Mouse (Mus musculus): ENCODE measurements around the gene Lrmda. TPM values are rescaled to one million over a fixed set of nuclear protein-coding genes. Genes with fewer than 3 reads are reported as not detected.

Lrmda gene
- polyA plus RNA-seq, 1 experiment: 20.1 TPM

DNA sequence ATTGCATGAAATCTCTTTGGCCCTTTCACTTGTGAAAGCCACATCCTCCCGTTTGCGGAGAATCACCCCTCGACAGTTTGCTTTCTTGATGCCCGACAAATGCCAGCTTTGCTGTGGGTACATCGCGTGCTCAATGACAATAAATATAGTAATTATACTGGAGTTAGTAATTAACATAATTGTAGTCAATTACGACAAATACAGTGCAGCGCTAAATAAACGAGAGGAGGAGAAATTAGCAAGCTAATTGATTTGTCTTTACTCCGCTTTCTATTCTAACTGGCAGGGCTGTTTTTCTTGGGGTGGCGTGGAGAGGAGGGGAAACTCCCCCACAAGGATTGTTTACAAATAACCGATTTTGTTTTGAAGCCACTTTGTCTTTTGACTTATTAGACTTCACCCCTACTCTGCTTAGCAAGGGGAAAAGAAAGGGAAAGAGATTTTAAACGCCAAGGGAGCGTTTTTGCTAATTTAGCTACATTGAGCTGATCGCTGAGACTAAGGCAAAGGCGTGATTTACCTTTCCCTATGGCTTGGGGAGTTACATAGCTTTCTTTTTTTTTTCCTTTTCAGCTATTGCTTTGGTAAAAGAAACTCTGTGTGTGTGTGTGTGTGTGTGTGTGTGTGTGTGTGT lies 18.1 kb downstream of the Lrmda start:
- H3K4me1 ChIP-seq (ENCODE audit: control insufficient read depth, insufficient read depth, low read length): peaks cover 7% of the 10 kb centered on the region; the same call in 1 of the 2 replicates
- no peak overlapping the region for H3K27ac ChIP-seq (ENCODE audit: insufficient read depth, low read depth, low read length)
- no peak overlapping the region for H3K4me3 ChIP-seq (ENCODE audit: insufficient read depth, low read length)
- TF ChIP-seq POLR2A (IDR thresholded peaks at IDR 0.05; ENCODE audit: borderline replicate concordance, low read depth, low read length) (no peak), CTCF (IDR thresholded peaks at IDR 0.05; ENCODE audit: low read depth, low read length) (no peak)

DNA sequence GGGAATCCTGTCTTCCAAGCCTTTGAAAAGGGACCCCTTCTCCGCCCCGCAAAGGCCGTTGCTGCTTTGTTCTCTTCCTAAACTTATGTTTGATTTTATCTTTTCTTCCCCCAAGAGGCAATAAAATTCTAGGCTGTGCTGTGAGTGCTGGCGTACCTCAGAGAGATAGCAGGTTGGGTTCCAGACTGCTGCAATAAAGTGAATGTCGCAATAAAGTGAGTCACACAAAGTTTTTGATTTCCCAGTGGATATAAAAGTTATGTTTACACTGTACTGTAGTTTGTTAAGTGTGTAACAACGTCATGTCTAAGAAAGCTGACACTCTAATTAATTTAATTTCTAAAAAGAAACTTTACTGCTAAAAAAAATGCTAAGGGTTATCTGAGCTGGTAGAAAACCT lies 22.6 kb downstream of the Lrmda start:
- H3K4me1 ChIP-seq (ENCODE audit: control insufficient read depth, insufficient read depth, low read length): peaks cover 4% of the 10 kb centered on the region; the same call in 1 of the 2 replicates
- H3K27ac ChIP-seq (ENCODE audit: insufficient read depth, low read depth, low read length): no peak overlapping the region
- TF ChIP-seq CTCF (IDR thresholded peaks at IDR 0.05; ENCODE audit: low read depth, low read length): no peak
- TF ChIP-seq POLR2A (IDR thresholded peaks at IDR 0.05; ENCODE audit: borderline replicate concordance, low read depth, low read length): no peak
- H3K4me3 ChIP-seq (ENCODE audit: insufficient read depth, low read length): no peak overlapping the region

DNA sequence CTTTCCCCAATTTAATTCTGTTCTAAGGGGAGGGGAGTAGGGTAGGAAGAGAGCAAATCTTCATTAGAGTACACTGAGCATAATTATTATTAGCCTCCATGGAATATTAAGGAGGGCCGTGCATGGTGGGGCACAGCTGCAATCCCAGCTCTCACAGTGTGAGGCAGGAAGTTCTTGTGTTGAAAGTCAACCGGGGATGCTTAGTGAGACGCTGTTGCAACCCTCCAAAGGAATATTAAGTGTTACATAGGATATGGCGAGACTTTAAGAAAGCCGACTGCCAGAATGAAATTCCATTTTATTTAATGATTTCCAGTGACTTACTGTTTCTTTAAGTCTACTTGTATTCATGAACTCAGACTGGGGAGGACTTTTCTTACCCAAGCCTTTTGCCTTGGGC lies 23.9 kb downstream of the Lrmda start:
- Histone ChIP-seq H3K4me3 (ENCODE audit: insufficient read depth, low read length) (no peak overlapping the region), H3K4me1 (ENCODE audit: control insufficient read depth, insufficient read depth, low read length) (peaks cover 4% of the 10 kb centered on the region; the same call in 1 of the 2 replicates), H3K27ac (ENCODE audit: insufficient read depth, low read depth, low read length) (no peak overlapping the region)
- no peak for TF ChIP-seq CTCF (IDR thresholded peaks at IDR 0.05; ENCODE audit: low read depth, low read length)
- no peak for TF ChIP-seq POLR2A (IDR thresholded peaks at IDR 0.05; ENCODE audit: borderline replicate concordance, low read depth, low read length)

DNA sequence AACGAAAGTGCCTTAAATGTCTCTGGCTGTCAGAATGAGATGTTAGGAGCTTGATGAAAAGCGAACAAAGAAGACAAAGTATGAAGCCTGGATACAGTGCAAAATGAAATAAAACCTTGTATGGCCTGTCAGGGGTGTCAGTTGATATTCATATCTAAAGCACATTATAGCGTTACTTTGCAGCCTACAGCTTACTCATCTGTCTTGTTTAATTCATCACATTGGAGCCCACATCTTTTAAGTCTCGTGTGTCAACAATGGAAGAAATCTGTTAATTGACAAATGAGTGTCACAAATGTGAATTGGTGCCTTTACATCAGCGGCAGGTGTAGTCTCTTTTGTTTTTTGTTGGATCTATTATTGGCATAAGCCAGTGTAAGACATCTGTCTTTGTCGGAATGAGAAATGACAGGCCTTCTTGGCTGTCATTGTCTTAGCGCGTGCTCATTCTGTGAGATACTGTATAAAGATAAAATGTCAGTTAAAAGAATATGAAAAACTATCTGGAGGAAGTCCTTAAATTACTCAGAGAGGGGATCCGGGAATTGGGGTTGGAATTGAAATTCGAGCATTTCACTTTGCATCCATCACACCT lies 26.8 kb downstream of the Lrmda start:
- Histone ChIP-seq H3K27ac (ENCODE audit: insufficient read depth, low read depth, low read length) (no peak overlapping the region), H3K4me1 (ENCODE audit: control insufficient read depth, insufficient read depth, low read length) (peaks cover 6% of the 10 kb centered on the region), H3K4me3 (ENCODE audit: insufficient read depth, low read length) (no peak overlapping the region)
- TF ChIP-seq CTCF (IDR thresholded peaks at IDR 0.05; ENCODE audit: low read depth, low read length) (no peak), POLR2A (IDR thresholded peaks at IDR 0.05; ENCODE audit: borderline replicate concordance, low read depth, low read length) (no peak)

DNA sequence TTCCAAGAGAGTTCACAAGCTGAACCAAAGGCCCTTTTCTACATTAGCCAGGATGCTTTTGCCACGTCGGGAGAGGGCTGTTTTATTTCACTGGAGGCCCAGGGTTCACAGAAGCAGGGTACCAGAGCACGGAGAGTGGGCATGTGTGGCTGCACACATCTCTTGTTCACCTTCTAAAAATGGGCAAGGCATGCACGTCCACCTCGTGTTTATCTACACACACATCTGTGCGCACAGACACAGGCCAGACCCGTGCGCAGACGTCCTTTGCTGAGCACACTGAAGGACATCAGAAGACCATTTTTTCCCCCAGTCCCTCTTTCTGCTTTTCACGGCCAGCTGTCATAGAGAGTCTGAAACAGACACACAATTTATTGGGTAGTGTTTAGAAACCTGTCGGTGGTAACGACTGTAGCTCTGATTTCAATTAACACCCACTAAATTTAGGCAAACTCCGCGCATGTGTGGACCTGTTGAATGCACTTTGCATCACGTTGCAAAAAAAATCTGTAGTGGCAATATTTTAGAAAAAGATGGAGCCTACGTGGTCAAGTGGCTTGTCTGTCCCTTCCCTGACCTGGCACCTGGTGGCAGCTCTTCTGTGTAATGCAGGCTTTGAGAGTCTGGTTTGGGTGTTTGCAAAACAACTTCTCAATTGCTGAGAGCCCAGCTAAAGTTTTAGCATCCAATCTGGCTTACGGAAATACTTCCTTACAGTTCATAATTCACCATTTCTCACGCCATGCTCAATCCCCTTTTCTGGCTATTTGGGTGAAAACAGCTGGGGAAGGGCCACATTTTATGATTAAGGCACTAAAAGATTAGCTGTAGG lies 28.8 kb downstream of the Lrmda start:
- Histone ChIP-seq H3K4me3 (ENCODE audit: insufficient read depth, low read length) (no peak overlapping the region), H3K27ac (ENCODE audit: insufficient read depth, low read depth, low read length) (no peak overlapping the region), H3K4me1 (ENCODE audit: control insufficient read depth, insufficient read depth, low read length) (peaks cover 18% of the 10 kb centered on the region)
- no peak for TF ChIP-seq CTCF (IDR thresholded peaks at IDR 0.05; ENCODE audit: low read depth, low read length)
- TF ChIP-seq POLR2A (IDR thresholded peaks at IDR 0.05; ENCODE audit: borderline replicate concordance, low read depth, low read length): no peak

DNA sequence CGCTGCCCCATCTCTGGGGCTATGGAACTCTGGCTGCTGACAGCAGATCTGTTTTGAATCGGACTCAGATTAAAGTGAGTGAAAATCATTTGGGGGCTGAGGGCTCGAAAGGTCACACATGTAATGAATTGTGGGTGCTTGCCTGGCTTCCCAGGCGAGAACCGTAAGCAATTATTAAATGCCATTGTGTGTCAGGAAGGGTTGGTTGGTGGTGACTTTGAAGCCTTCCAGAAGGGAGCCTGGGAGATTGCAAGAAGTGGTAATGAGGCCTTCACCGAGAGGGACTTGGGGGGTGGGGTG lies 29.3 kb downstream of the Lrmda start:
- TF ChIP-seq CTCF (IDR thresholded peaks at IDR 0.05; ENCODE audit: low read depth, low read length) (no peak), POLR2A (IDR thresholded peaks at IDR 0.05; ENCODE audit: borderline replicate concordance, low read depth, low read length) (no peak)
- Histone ChIP-seq H3K4me3 (ENCODE audit: insufficient read depth, low read length) (no peak overlapping the region), H3K4me1 (ENCODE audit: control insufficient read depth, insufficient read depth, low read length) (peaks cover 18% of the 10 kb centered on the region), H3K27ac (ENCODE audit: insufficient read depth, low read depth, low read length) (no peak overlapping the region)

DNA sequence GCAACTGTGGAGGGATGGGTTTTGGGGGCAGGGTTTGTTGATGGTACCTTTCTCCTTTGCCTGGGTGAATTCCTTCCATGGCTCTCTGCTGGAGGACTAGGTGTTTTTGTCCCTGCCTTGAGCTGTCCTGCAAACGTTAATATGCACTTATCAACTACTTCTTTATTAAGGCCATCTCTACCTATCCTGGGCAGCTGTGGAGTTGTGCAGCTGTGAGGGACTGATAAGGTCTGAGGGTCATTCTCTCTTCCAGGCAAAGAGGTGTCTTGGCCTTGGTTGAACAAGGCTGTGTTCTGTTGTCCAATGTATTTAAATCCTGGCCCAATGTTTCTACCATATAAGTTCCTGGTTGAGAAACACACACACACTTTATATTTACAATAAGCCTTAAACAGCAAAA lies 29.8 kb downstream of the Lrmda start:
- TF ChIP-seq POLR2A (IDR thresholded peaks at IDR 0.05; ENCODE audit: borderline replicate concordance, low read depth, low read length) (no peak), CTCF (IDR thresholded peaks at IDR 0.05; ENCODE audit: low read depth, low read length) (no peak)
- H3K4me1 ChIP-seq (ENCODE audit: control insufficient read depth, insufficient read depth, low read length): peaks cover 21% of the 10 kb centered on the region
- no peak overlapping the region for H3K4me3 ChIP-seq (ENCODE audit: insufficient read depth, low read length)
- no peak overlapping the region for H3K27ac ChIP-seq (ENCODE audit: insufficient read depth, low read depth, low read length)

DNA sequence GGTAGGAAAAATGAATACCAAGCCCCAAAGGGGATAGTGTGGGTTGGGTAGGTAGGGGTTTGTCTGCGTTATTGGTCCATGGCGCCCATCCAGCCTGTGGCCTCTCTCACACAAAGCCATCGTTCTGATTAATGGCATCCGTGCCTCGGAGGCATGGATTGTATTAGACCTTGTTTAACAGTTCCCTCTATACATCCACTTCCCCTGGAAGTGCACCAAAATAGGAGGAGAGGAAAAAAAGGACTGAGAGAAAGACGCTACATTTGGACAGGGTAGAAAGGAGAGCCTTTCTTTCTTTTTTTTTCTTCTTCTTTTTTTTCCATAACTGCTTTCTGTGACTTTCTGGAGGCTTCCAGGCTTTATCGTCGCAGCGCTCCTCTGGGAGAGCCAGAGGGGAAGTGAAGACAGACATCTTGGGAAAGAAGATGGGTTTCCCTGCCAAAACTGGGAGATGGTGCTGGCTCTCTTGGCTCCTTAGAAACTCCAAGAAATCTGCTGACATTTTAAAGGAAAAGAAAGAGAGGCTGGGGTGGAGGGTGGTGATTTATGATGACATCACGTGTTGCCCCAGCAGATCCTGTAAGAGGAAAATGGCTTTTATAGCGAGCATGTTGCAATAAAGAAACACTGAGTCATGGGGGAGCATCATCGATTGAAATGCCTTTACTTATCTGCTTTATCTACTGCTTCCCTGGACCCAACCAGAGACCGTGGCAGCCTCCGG lies 32.6 kb downstream of the Lrmda start:
- Histone ChIP-seq H3K4me1 (ENCODE audit: control insufficient read depth, insufficient read depth, low read length) (peaks cover 24% of the 10 kb centered on the region), H3K27ac (ENCODE audit: insufficient read depth, low read depth, low read length) (peak overlapping the region; percentile 15; the same call in 1 of the 2 replicates), H3K4me3 (ENCODE audit: insufficient read depth, low read length) (no peak overlapping the region)
- no peak for TF ChIP-seq CTCF (IDR thresholded peaks at IDR 0.05; ENCODE audit: low read depth, low read length)
- no peak for TF ChIP-seq POLR2A (IDR thresholded peaks at IDR 0.05; ENCODE audit: borderline replicate concordance, low read depth, low read length)

DNA sequence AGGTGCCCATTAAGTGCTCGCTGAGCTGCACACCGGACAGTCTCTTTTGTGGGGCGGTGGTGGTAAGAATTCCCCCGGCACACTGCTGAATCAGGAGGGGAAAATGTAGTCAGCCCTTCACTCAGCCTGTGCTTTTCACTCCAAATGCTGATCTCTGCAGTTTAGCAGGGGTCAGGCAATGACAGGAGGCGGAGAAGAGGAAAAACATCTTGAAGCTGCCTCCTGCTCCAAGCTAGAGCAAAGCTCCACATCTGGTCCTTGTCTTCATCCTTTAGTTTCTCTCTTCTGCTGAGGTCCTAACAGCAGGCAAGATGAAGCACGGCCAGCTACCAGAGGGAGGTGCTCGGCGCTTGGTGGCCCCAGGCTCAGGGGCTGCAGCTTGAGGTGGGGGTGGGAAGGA lies 36.1 kb downstream of the Lrmda start:
- Histone ChIP-seq H3K27ac (ENCODE audit: insufficient read depth, low read depth, low read length) (no peak overlapping the region), H3K4me3 (ENCODE audit: insufficient read depth, low read length) (no peak overlapping the region), H3K4me1 (ENCODE audit: control insufficient read depth, insufficient read depth, low read length) (peaks cover 29% of the 10 kb centered on the region)
- TF ChIP-seq POLR2A (IDR thresholded peaks at IDR 0.05; ENCODE audit: borderline replicate concordance, low read depth, low read length) (no peak), CTCF (IDR thresholded peaks at IDR 0.05; ENCODE audit: low read depth, low read length) (no peak)
